Mouse (Mus musculus) hematopoietic stem cell, adult 5-6 weeks (primary cell): ENCODE measurements at regions not wholly inside any gene's neighbourhood (a gene's known extent, or its start where the extent isn't known, plus 50 kb on each side); places are given as distances from the start of the nearest gene placed in this dataset.

ENCODE experiments used
- ATAC-seq, 2 experiments: fragments of 125-278 bp in 1 of 2; replicated peaks in 1 of 2; 2 replicates each; pipeline ENCODE4 v1.8.0; 2016 to 2017; ENCODE audit warnings: inconsistent platforms in 2 of 2, mild to moderate bottlenecking in 2 of 2, moderate number of reproducible peaks in 2 of 2, low read depth in 1 of 2, moderate TSS enrichment in 1 of 2; ENCODE audit not compliant: low FRiP score in 2 of 2, poor library complexity in 2 of 2, severe bottlenecking in 2 of 2, insufficient read depth in 1 of 2, low TSS enrichment in 1 of 2

DNA sequence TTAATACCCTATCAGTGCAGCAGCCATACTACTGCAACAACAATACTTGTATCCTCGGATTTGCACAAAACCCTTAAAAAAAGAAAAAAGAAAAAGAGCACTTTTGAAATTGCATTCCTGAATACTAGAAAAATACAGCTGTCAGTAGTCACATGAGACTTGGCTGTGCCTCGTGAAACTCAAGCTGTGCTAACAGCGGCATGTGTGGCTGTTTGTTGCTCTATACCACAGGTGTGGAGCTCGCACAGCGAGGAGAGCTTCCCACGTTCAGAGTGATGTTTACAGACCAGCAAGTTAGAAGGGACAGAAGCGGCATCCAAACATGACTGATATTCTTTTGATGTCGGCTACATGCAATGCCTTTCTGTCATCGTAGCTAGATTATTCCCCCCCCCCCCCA lies 169.8 kb downstream of the Gm12689 start:
- ATAC-seq: no peak

- no peak for ATAC-seq
These were observed 180.1 kb downstream of the Gm12689 start for GRCm38 (mm10) chr4:99475701-99476218.

DNA sequence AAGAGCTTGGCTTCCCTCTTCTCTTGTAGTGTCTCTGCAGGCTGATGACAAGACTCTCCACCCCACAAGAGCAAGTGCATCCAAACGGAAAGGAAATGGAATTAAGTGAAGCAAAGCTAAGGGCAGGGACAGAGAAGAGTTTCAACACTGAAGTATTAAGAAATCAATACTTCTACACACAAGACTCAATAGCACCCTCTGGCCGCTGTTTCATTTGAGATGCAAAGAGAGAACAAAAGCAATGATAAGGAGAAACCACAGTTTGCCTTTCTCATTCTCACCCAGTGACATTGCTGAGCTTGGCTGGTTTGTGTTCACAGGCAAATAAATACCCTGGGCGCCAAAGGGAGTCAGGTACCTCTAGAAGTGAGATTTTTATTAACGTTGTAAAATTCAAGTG lies 171.8 kb upstream of the Foxd3 start:
- ATAC-seq: no peak

DNA sequence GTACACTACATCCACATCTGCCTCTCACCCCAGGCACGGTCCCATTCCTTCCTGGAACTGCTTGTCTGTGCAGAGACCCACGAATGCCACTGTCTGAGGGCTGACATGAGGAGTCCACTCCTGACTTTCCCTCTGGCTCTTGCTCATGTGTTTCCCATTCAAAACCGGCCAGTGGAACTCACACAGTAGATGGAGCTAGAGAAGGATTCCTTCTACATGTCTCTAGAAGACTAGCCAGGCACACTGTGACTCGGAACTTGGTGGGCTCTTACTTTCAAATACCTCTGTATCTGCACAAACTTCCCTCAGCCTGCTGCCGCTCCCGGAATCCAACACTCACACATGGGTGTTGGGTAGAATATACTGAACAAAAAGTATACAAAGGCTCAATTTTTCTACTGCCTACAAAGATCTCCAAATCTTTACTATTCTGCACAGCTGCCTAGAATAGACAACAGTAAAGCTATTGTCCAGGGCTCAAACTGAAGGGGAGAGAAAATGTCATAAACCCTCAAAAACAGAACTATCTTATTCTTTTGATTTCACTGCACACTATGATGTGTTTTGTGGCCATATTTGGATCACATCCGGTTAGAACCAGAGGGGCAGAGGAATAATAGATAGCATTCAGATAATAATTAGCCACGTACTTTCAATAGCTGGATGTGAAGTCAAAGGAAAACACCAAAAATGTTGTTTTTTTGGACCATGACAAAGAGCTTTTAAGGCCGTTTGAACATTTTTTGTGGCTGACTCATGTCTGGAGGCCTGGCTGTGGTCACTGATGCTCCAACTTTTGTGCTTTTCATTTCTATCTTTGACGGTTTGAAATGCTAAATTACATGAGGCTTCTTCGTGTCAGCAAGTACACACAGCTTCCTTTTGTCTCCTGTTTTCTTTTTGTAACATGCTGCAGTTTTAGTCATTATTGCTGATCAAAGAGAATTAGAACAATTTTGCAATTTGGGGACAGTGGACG lies 164.3 kb upstream of the Foxd3 start:
- no peak for ATAC-seq

DNA sequence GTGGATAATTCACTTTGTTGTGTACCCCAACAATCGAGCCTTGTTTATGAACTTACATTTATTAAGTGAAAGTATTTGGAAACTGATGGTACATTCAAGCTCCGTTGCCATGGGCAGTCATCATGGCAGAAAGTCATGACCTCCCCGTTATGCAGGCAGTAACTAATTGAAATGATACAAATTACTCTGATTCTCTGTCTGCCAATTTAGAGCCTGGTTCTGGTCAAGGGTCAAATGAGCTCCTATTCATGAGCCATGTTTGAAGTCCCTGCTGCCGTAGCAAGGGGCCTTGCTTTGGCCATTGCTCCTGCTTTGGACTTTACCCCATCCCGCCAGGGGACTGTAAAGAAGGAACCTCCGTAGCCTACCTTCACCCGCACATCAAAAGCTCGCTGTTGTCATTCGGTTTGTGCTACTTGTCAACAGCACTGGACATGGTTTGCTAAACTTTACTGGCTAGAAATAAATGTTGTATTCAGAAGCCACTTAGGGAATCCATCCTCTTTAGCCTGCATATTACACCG lies 152.8 kb upstream of the Foxd3 start:
- ATAC-seq: no peak

DNA sequence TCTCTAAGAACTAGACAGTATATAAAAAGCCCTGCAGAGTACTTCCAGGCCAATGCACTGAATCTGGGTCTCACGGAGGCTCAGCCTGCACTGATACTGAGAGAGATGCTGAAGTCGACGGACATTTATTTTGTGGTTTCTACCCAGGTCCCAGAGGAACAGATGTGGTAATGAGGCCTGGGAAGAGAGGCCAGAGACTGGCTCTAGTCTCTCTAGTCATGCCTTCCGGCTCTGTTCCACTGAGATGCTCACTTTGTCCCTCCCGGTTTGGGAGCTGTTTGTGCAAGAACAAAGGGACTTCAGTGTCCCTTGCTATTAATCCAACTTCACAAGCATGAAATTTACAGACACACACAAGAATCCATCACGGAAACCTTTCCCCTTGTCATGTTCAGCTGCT lies 144.1 kb upstream of the Foxd3 start:
- ATAC-seq: no peak

DNA sequence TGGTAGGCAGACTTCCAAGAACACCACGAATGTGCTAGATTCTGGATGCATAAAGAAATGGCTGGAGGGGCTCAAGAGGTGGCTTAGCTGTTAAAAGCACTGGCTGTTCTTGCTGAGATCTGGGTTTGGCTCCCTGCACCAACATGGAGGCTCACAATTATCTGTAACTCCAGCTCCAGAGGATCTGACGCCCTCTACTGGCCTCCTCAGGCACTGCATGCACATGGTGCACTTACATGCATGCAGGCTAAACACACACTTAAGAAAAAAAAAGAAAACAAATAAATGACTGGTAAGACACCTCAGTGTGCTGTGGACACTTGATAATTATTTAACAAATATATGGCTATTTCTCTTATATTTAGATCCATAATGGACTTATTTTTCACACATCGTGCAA lies 139.2 kb upstream of the Foxd3 start:
- ATAC-seq: no peak

DNA sequence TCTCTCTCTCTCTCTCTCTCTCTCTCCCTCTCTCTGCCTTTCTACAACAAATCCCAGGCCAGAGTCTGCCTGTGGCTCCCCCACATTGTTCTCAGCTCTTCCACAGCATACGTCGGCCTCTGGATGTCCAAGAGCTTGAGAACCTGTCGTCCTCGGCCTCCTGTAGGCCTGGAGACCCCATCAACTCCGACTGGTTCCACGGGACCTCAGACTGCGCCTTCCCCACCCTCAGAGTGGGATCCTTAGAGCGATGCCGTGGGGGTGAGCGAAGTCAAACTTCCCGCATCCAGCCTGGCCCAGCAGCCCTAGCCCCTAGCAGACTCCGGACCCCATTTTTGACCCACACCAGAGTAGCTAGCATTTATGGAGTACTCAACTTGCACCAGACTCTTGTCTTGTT lies 128.7 kb upstream of the Foxd3 start:
- ATAC-seq: no peak

DNA sequence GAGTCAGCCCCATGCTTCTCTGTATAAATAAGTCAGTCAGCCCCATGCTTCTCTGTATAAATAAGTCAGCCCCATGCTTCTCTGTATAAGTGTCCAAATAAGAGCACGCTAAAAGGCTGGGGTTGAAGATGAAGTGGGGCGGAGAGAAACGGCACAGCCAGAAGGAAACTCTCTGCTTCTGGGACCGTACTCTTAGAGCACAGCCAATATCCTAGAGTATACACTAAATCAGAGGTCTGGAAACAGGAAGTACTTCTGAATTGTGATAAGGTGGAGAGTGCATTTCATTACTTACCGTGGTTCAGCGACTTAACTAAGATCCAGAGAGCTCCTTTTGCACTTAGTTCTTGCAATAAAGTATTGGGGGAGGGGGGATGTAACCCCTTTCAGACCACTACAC lies 112.1 kb upstream of the Foxd3 start:
- 0 out of 4 replicates have a peak, but pooled peaks of 1 of the 2 experiments have one; percentile 39 for ATAC-seq

GRCm38 (mm10) chr4:99545742-99546141 lies 110.4 kb upstream of the Foxd3 start:
- ATAC-seq: no peak

DNA sequence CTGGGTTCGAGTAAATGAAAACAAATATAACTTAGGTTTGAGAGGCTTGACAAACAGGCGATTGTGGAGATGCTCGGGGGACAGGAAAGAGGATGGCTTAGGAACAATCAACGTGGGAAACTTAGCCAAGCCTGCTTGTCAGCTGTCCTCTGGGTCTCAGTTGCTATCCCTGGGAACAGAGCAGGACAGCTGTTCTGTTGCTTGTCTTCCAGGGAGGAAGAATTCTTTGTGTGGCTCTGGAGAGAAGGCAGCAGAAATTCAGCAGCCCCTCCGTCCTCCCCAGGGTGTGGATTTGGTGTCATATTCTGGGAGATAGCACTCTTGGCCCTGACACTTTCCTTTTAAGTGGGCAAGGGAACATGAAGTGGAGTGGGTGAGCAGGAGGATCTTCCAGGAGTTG lies 98.1 kb upstream of the Foxd3 start:
- ATAC-seq: no peak

GRCm38 (mm10) chr4:99560604-99561003 lies 95.5 kb upstream of the Foxd3 start:
- no peak for ATAC-seq

- no peak for ATAC-seq
These were observed 94.6 kb upstream of the Foxd3 start for GRCm38 (mm10) chr4:99561506-99561937.

DNA sequence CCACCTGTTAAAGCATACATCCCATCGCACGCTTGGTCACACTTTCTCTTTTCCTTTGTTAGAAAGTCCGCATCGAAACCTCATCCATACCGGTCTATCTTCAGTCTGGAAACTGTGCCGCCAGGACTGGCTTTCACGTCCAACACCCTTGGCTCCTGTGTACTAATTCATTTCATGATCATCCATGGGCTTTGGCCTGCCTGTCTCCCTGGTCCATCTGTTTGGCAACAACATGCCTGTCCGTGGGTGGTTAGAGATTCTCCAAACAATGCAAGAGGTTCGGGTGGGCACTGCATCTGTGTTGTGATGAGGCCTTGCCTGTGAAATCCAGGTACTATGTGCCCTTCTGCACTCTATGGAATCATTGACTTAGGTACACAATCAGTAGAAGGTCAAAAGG lies 90.7 kb upstream of the Foxd3 start:
- no peak for ATAC-seq

GRCm38 (mm10) chr4:99572841-99573642 lies 83.1 kb upstream of the Foxd3 start:
- ATAC-seq: no peak

DNA sequence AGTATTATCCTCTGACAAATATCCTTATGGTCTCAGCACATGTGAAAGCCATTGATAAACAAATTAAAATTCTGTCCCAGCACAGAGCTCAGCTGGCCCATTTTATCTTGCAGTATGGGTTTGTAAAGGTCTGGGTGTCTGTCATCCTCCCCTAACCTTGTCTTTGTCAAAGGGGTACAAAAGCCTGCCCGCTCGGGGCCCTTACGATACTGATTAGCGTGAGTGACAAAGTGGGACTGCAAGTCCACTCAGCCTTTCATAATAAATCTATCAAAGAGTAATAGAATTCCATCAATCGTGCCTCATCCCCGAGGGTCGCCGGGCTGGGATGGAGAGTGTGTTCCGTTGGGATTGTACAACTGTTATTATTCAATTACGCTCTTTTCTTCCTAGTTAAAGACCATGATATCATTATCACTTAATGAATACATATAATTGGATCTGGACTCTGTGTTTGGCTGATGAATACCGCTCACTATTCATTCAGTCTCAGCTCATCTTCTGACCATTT lies 82.0 kb upstream of the Foxd3 start:
- no peak for ATAC-seq

DNA sequence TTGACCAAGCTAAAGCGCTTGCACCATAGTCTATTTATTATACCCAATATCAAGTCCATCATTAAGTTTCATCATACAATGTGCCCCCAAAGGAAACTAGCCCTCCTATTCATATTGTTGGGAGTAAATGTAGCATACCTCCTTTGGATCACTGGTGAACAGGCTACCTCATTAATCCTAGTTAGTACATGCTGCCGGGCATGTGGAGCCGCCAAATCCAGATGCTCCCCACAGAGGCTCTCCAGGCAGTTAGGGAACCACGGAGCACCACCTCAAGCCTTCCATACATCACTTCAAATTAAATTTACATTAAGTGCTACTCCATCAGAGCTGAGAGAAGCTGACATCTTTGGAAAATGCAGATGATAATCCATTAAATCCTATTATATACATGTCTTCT lies 81.1 kb upstream of the Foxd3 start:
- ATAC-seq: no peak

DNA sequence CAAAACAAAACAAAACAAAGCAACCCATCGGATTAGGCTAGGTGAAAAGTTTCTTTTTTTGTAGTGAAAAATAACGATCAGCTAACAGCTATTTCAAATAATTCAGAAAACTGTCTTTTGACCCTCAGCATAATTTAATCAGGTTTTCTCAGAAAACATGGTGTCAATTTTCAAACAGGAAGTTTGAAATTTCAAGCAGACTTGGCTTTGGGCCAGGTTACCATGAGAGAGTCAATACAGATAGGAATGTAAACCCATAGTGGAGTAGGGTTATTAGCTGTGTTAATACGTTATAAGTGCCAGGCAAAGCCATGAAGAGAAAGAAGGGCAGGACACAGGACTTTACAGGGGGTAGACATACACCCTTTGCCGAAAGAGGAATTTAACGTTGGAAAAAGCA lies 58.3 kb upstream of the Foxd3 start:
- ATAC-seq: no peak
